Mouse (Mus musculus) c-Kit-negative CD71-positive TER-119-positive erythroid progenitor cells, embryonic 14.5 days (primary cell): ENCODE results near the gene Wdr41.
A peak's percentile ranks its signal among the peaks of the same experiment; 100 is the strongest.

ENCODE experiments used
- DNase-seq: peaks from one replicate; pipeline ENCODE4 v3.0.0-alpha.2; 2013; ENCODE audit warnings: low read depth, low spot score

Gene Wdr41

GRCm38 (mm10) chr13:94976219-94977186 lies at the start of gene Wdr41:
Gene Wdr41, plus strand, starts transcription at chr13:94976344.
- peak; percentile 78 for DNase-seq

GRCm38 (mm10) chr13:94928086-94928485 lies 48.1 kb upstream of the Wdr41 start:
- no peak for DNase-seq

- no peak for DNase-seq
These were observed 37.7 kb upstream of the Wdr41 start for GRCm38 (mm10) chr13:94938418-94938817.

DNA sequence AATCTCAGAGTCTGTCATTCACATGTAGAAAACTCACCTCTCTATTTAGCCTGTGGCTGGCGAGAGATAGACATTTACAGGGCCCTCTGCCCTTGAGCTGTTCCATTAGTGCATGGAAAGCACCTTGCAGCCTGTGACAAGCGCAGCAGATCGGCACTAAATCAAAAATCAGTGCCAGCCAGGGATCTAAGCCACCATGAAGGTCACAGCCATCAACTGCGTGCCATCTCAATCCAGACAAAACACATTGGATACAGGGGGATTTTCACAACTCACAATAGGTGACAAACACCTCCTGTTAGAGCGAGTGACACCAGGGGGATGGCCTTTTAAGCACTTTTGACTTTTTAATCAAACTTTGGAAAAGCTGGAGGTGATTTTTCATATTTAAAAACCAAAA lies 36.0 kb upstream of the Wdr41 start:
- no peak for DNase-seq

DNA sequence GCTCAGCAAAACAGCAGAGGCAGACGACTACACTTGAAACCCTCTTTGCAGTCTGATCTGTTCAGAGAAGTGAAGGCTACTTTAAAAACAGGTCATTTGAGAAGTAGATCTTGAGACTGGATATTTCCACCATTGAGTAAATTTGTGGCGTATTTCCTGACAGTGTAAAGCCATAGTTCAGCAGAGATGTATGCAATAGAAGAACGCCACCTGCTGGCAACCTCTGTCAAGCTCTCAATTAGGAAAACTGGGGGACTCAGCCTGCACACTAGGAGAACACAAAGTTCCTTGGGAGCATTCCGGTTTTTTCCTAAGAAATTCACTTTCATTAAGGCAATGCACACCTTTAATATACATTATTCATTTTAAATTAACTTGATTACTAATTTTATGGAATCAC lies 34.9 kb upstream of the Wdr41 start:
- no peak for DNase-seq

- DNase-seq = no peak
These were observed 20.2 kb upstream of the Wdr41 start for GRCm38 (mm10) chr13:94955941-94956340.

DNA sequence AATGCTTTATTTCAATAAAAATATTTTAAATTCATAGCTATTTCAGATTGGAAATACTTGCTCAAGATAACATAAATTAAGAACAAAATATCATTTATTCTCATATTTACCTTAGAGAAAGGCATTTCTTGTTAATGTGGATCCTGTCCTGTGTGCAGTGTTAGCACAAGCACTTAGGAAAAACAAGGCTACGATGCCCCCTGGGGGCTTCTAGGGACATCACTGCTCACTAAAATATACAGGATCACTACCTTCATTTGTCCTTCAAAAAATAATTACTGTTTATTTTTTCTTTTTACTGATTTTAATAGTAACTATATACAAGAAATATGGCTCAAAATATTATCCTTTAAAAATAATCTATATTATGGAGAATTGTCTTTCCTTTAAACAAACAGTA lies 18.2 kb upstream of the Wdr41 start:
- no peak for DNase-seq

GRCm38 (mm10) chr13:94969992-94970553 lies 6.1 kb upstream of the Wdr41 start:
- no peak for DNase-seq

DNA sequence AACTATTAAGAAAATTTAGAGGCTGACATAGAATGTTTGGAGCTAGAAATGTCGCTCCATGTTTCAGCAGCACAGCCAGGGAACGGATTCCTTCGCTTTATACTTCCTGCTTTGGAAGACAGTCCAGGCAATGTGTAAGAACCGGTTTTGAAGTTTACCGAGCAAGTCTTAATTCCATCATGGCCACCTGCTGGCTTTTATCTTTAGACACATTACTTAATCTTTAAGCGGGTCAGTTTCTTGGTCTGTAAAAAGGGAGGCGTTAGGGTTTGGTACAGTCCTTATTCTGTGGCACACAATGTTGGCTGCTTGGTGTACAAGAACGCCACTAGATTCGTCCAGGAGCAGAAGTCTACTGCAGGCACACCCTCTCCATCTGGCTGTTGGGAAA lies 321 bp upstream of the Wdr41 start:
- DNase-seq = no peak

GRCm38 (mm10) chr13:94979081-94979480 lies 2.9 kb downstream of the Wdr41 start:
- no peak for DNase-seq

DNA sequence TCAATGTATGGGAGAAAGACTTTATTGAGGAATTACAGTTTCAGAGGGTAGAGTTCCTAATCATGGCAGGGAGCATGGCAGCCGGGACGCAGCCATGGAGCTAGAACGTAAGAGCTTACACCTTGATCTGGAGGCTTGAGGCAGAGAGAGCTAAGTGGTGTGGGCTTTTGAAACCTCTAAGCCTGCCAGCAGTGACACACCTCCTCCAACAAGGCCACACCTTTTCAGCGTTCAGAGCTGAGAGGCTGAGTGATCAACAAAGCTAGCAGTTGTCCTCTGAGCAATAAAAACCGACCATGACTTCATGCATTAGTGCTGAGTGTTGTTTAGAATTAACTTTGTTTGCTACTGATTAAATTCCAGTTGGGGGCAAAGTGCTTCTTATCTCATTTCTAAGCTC lies 14.4 kb downstream of the Wdr41 start:
- DNase-seq = no peak

DNA sequence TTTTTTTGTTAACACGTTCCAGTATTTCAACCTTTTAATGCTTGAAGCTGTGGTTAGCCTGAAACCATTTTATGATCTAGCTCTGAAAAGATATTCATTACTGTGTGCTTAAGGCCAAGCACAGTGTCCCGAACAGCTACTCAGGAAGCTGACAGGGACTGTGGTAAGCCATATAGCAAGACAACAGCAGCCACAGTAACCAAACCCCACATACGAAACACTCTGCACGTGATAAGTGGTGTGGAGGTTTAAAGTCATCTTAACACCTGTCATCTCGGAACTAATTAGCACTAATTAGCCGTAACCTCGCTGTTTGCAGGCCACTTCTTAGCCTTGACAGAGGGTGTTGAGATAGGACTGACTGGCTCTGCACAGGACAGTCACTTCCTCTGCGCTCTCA lies 31.1 kb downstream of the Wdr41 start:
- DNase-seq = no peak

DNA sequence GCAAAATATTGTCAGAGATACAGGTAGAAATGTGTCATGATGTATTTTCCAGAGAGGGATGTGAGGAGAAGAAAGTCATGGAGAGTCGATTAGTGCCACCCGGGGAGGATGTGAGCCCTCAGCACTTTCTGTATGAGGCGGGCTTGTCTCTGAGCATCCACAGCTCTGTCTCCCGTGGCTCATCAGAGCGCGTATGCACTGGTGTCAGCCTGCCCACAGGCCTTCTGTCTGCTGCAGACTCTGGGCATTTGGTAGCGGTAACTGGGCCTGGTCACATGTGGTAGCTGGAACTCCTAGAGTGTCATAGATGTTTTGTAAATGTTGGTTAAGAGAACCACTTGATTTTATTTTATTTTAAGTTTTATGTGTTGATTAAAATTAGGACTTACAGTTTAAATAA lies 33.1 kb downstream of the Wdr41 start:
- no peak for DNase-seq

DNA sequence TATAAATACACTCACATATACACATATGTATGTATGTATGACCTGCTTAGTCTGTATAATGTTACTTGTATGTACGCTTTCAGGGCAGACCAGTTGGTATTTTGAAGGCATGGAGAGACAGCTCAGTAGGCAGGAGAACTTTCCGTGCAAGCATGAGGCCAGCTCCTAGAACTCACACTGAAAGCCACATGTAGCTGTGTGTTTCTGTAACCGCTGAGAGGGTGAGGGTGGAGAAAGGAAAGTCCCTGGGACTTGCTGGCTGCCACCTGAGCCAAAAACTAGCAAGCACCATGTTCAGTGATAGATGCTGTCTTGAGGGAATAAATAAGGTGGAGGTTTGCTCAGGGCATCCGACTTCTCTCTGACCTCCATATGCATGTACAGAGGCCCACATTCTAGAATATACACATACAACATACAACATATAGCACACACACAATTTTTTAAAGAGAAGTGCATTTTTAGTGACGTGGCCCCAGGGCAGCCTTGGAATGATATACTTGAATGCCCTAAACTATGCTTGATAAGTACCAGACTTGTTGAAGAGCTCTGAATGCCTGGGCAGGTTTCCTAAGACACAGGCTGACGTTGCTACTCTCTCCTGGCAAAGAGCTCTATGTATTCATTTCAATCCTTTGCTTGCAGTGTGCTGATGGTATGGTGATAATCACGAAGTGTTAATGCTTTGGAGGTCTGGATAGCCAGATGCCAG lies 35.6 kb downstream of the Wdr41 start:
- no peak for DNase-seq

- no peak for DNase-seq
These were observed 41.1 kb downstream of the Wdr41 start for GRCm38 (mm10) chr13:95017278-95017677.

DNA sequence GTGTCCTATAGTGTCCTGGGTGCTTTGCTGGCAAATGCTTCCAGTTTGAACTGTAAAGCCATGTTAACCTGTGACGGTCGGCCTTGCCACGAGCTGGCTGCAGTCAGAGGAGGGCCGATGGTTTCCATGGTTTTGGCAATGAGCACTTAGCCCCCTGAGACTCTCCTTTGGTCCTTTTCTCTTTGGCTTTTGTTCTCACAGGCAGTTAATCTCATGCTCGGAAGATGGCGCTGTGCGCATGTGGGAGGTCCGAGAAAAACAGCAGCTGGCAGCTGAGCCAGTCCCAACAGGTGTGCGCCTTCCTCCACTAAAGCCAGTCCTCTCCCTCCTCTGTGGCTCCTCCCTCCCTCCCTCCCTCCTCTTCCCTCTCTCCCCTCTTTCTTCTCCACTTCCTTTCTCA lies 41.8 kb downstream of the Wdr41 start:
- no peak for DNase-seq

- no peak for DNase-seq
These were observed 43.2 kb downstream of the Wdr41 start for GRCm38 (mm10) chr13:95019345-95019744.

GRCm38 (mm10) chr13:95020216-95020615 lies 44.1 kb downstream of the Wdr41 start:
- DNase-seq = no peak

- DNase-seq = no peak
These were observed 54.7 kb downstream of the Wdr41 start for GRCm38 (mm10) chr13:95030828-95031227.

DNA sequence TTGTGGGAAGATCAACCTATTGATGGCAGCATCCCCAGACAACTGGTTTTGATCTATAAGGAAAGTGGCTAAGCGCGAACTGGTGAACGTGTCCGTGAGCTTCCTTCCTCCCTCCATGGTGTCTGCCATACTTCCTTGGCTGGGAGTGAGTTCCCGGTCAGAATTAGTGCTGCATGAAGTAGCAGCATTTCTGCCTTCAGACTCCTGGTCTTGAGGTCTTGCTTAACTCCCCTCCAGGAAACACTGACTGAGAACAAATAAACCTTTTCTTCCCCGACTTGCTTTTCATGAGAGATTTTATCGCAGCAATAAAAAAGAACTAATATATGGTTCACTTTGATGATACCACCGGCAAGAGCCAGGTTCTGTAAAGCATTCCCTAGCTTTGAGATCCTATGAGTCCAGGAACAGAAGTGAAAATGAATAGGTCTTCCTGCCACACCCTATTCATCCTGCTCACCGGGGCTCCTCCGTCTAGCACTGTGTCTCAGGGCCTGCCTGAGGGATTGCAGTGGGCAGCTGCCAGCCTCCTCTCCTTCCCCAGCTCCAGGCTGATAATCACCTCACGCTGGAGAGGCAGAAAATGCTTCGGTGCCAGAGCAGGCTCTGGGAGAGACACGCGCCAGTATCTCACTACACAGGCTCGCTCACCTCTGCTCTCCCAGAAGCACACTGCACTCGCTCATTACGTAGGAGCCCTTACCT lies 56.1 kb downstream of the Wdr41 start:
- DNase-seq = no peak

DNA sequence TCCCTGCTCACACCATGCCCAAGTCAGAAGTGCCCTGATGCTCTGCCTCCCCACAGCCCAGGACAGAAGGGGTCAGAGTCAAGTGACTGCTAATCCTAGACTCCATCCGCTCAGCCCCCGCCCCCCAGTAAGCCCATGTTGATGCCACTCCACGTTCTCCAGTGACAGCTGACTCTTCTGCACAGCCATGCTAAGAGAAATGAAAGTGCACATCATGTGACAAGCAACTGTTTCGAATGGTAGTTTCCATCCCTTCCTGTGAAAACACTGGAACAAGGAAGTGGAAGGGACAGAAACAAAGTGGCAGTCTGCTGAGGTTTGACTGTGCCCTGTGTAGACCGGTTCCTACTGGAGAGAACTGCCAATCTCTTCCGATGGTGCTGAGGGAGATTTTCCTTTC lies 56.8 kb downstream of the Wdr41 start:
- no peak for DNase-seq

DNA sequence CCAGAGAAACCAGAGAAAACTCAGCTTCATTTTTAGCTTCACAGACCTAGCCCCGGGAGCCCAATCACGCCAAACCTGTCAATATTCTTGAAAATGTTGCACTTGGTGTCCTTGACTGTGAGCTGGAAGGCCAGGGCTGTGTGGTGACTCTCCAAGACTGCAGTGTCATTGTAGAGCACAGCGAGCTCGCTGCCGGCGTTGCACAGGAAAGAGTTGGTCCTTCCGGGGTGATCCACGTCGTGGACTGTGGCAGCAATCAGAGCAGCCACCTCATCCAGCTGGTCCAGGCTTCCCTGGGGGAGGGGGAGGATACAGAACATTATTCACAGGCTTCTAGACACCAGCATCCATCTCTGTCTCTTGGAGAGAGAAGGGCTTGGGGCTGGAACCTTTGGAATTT lies 58.0 kb downstream of the Wdr41 start:
- no peak for DNase-seq
